Mouse (Mus musculus): ENCODE measurements around the gene Sh3d21. TPM values are rescaled to one million over a fixed set of nuclear protein-coding genes. Genes with fewer than 3 reads are reported as not detected.
A peak's percentile ranks its signal among the peaks of the same experiment; 100 is the strongest.

Gene Sh3d21
- polyA plus RNA-seq, 1 experiment from 2014 or later, result 0.41 TPM

DNA sequence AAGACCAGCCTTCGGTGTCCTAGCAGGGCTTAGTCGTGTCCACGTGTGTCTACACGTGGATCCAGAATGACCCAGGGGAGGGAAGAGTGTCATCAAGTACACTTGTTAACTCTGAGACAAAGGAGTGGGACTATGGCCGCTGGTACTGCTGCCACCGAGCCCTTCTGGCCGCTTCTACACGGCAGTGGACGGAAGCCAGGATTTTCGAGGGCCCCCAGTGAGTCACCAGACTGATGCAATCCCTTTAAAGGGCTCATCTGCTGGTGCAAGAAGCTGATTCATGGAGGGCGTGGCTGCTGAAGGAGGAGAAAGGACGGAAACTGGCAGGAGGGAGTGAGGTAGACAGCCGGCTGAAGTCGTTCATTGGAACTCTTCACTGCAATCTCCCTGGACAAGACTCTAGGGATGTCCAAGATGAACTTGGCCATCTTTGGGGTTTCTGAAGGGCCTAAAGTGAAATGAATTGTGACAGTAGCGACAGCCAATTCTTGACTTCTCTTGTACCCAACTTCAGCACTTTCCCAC is 60.2 kb downstream of the Sh3d21 start:
- under 1% methylated on average over 15 of the region's 15 CpGs for WGBS
- Histone ChIP-seq H3K27me3 (no peaks in the 10 kb centered on the region), H3K9ac (peak overlapping the region; percentile 60), H3K27ac (peak overlapping the region; percentile 88), H3K9me3 (replicated peaks) (no peaks in the 10 kb centered on the region), H3K4me3 (peak overlapping the region; percentile 93), H3K4me2 (peak overlapping the region; percentile 97), H3K36me3 (ENCODE audit: poor library complexity, severe bottlenecking) (peaks cover 13% of the 10 kb centered on the region; the same call in 1 of the 2 replicates), H3K4me1 (peaks cover 54% of the 10 kb centered on the region)
- ATAC-seq, result peak; percentile 25

GRCm38 (mm10) chr4:126102061-126102841 is 61.0 kb downstream of the Sh3d21 start:
- Histone ChIP-seq H3K4me2 (peak overlapping the region; percentile 97), H3K36me3 (ENCODE audit: poor library complexity, severe bottlenecking) (peaks cover 17% of the 10 kb centered on the region; the same call in 1 of the 2 replicates), H3K4me1 (peaks cover 50% of the 10 kb centered on the region), H3K27me3 (no peaks in the 10 kb centered on the region), H3K9me3 (replicated peaks) (no peaks in the 10 kb centered on the region), H3K4me3 (peak overlapping the region; percentile 93; the same call in 1 of the 2 replicates), H3K27ac (peak overlapping the region; percentile 88), H3K9ac (no peak overlapping the region)
- 39% methylated on average over 7 of the region's 7 CpGs for WGBS
- ATAC-seq, result no peak

DNA sequence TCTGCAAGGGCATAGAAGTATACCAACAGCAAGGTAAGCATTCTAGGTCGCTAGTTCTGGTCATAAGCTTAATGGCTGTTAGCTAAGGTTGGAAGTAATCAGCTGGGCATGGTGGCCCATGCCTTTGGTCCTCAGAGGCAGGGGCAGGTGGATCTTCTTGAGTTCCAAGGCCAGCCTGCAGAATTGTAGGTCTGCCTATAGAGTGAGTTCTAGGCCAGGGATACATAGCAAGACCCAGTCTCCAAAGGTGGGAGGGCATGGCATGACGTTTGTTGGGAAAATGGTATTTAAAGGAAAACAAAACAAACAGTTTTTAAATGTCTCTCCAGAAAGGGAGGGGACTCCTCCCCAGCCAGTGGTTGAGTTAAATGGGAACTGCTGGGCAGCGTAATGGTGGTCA is 62.5 kb downstream of the Sh3d21 start:
- H3K4me1 ChIP-seq, result peaks cover 50% of the 10 kb centered on the region
- H3K9me3 ChIP-seq (replicated peaks), result no peaks in the 10 kb centered on the region
- H3K9ac ChIP-seq, result no peak overlapping the region
- H3K27ac ChIP-seq, result no peak overlapping the region
- ATAC-seq, result no peak
- H3K36me3 ChIP-seq (ENCODE audit: poor library complexity, severe bottlenecking), result peaks cover 17% of the 10 kb centered on the region; the same call in 1 of the 2 replicates
- H3K4me3 ChIP-seq, result no peak overlapping the region
- WGBS, result 89% methylated on average over 3 of the region's 3 CpGs
- H3K27me3 ChIP-seq, result no peaks in the 10 kb centered on the region
- no peak overlapping the region for H3K4me2 ChIP-seq

Other genes with a start within 250 kb of the Sh3d21 start
- gene Csf3r, start 138.9 kb downstream of the Sh3d21 start, polyA plus RNA-seq (2015; fragmentation: Nextera tagmentation; extraction: Ambion mirVana), result 0.10 and 0.21 TPM in 2 replicates
- 122 and 125 TPM in 2 replicates for gene Mrps15, start 116.6 kb downstream of the Sh3d21 start, polyA plus RNA-seq (2015; fragmentation: Nextera tagmentation; extraction: Ambion mirVana)
- 27.8 and 37.7 TPM in 2 replicates for gene Oscp1, start 104.9 kb downstream of the Sh3d21 start, polyA plus RNA-seq (2015; fragmentation: Nextera tagmentation; extraction: Ambion mirVana)
- gene Lsm10, start 66.9 kb downstream of the Sh3d21 start, polyA plus RNA-seq (2015; fragmentation: Nextera tagmentation; extraction: Ambion mirVana), result 55.9 and 56.0 TPM in 2 replicates
- 34.2 and 36.1 TPM in 2 replicates for gene Stk40, start 59.5 kb downstream of the Sh3d21 start, polyA plus RNA-seq (2015; fragmentation: Nextera tagmentation; extraction: Ambion mirVana)
- 7.9 and 8.1 TPM in 2 replicates for gene Eva1b, start 15.7 kb downstream of the Sh3d21 start, polyA plus RNA-seq (2015; fragmentation: Nextera tagmentation; extraction: Ambion mirVana)
- gene Thrap3, start 39.3 kb upstream of the Sh3d21 start, polyA plus RNA-seq (2015; fragmentation: Nextera tagmentation; extraction: Ambion mirVana), result 194 and 202 TPM in 2 replicates
- gene Map7d1, start 92.9 kb upstream of the Sh3d21 start, polyA plus RNA-seq (2015; fragmentation: Nextera tagmentation; extraction: Ambion mirVana), result 53.5 and 58.2 TPM in 2 replicates
- 141 and 143 TPM in 2 replicates for gene Trappc3, start 98.8 kb upstream of the Sh3d21 start, polyA plus RNA-seq (2015; fragmentation: Nextera tagmentation; extraction: Ambion mirVana)
- gene Col8a2, start 123.3 kb upstream of the Sh3d21 start, polyA plus RNA-seq (2015; fragmentation: Nextera tagmentation; extraction: Ambion mirVana), result 0.96 and 1.4 TPM in 2 replicates
- gene Adprhl2, start 158.2 kb upstream of the Sh3d21 start, polyA plus RNA-seq (2015; fragmentation: Nextera tagmentation; extraction: Ambion mirVana), result 70.9 and 81.6 TPM in 2 replicates
- 10.0 and 11.2 TPM in 2 replicates for gene Tekt2, start 162.2 kb upstream of the Sh3d21 start, polyA plus RNA-seq (2015; fragmentation: Nextera tagmentation; extraction: Ambion mirVana)

Data from forebrain, embryonic 13.5 days (tissue).